Mouse (Mus musculus): Measurements from ENCODE around the gene Bcas3. TPM values are rescaled to one million over a fixed set of nuclear protein-coding genes. Genes with fewer than 3 reads are reported as not detected.
A peak's percentile ranks its signal among the peaks of the same experiment; 100 is the strongest.

The Bcas3 gene
- polyA plus RNA-seq, 1 experiment from 2014 or later, result 27.7 TPM

DNA sequence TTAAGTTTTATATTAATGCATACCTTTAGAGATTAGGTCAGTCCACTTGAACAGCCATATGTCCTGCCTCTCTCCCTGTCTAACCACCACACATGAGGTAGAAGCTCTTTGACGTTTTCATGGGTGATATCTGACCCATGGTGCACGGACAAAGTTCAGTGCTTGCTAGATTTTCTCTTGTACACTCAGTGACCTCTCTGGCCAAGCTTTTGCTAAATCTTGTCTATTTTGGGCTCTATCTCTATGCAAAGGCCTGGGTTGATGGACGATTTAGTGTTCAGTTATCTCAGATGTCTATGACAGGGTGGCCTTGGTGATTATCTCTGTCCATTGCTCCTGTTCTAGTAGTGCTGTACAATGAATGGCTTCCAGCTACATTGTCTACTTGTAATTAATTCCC lies 260.6 kb downstream of the Bcas3 start:
- Histone ChIP-seq H3K4me3 (no peak overlapping the region), H3K36me3 (replicated peaks) (no peaks in the 10 kb centered on the region), H3K4me1 (peaks cover 79% of the 10 kb centered on the region), H3K9me3 (no peaks in the 10 kb centered on the region), H3K27ac (replicated peaks) (peak overlapping the region; percentile 55; the same call in 1 of the 2 replicates), H3K27me3 (replicated peaks; ENCODE audit: low read depth, poor library complexity, severe bottlenecking) (peaks cover 4% of the 10 kb centered on the region; the same call in 1 of the 2 replicates)
- DNase-seq (ENCODE audit: low spot score), result no peak
- 71% methylated on average over 3 of the region's 3 CpGs for WGBS

DNA sequence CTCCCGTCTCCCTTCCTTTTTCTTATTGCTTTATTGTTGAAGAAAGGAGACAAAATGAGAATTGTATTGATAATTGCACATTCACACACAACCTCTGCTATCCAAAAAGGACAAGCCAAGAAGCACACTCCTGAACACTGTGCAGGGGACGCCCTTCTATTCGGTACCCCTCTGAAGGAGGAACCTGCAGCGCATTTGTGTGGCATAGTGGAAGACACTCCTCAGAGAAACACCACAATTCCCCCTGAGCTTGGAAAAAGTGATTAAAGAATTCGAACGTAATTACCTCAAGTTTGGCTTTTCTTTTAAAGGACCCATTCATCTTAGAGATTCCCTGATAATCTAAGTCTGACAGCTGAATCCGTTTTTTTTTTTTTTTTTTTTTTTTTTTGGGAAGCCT lies 261.5 kb downstream of the Bcas3 start:
- Histone ChIP-seq H3K27ac (replicated peaks) (peak overlapping the region; percentile 77), H3K36me3 (replicated peaks) (no peaks in the 10 kb centered on the region), H3K27me3 (replicated peaks; ENCODE audit: low read depth, poor library complexity, severe bottlenecking) (peaks cover 4% of the 10 kb centered on the region; the same call in 1 of the 2 replicates), H3K4me1 (peaks cover 87% of the 10 kb centered on the region), H3K9me3 (no peaks in the 10 kb centered on the region), H3K4me3 (no peak overlapping the region)
- DNase-seq (ENCODE audit: low spot score), result no peak
- WGBS, result 68% methylated on average over 7 of the region's 7 CpGs

DNA sequence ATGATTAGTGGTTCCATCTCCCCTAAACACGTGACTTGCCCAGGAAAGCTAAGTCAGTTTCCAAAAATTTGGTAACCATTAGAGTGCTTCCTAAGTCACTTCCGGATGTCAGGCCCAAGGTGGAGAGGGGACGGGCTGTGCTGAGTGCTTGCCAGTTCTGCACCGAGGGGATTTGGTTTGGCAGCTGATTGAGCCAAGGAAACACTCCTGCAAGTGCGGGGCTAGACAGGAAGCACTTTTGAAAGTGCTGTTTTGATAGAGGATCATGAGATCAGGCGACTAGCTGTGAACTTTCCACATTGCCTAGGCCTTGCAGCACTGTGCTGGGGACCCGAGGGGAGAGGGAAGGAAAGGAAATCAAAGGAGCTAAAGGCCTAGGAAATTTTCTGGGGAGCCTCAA lies 262.5 kb downstream of the Bcas3 start:
- 34% methylated on average over 7 of the region's 7 CpGs for WGBS
- Histone ChIP-seq H3K27ac (replicated peaks) (peak overlapping the region; percentile 77), H3K27me3 (replicated peaks; ENCODE audit: low read depth, poor library complexity, severe bottlenecking) (peaks cover 6% of the 10 kb centered on the region; the same call in 1 of the 2 replicates), H3K4me3 (no peak overlapping the region), H3K36me3 (replicated peaks) (no peaks in the 10 kb centered on the region), H3K9me3 (no peaks in the 10 kb centered on the region), H3K4me1 (peaks cover 79% of the 10 kb centered on the region)
- peak; percentile 77 for DNase-seq (ENCODE audit: low spot score)

DNA sequence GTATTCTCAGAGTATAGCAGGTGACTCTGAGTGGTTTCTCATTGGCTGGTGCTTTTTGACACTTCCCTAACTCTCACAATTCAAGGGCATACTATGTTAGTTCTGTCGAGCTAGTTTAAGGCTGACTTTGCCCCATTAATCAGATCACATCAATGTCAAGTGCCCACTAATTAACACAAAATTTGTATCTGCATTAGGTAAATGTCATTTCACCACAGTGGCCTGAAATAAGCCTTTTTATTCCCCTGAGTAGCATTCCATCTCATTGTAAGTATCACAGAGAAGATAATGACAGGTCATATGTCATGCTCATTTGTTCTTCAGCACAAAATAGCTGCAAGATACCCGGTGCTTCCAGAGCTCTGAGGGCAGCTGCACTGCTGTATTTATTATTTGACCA lies 268.5 kb downstream of the Bcas3 start:
- Histone ChIP-seq H3K4me1 (peaks cover 48% of the 10 kb centered on the region), H3K9me3 (no peaks in the 10 kb centered on the region), H3K27ac (replicated peaks) (no peak overlapping the region), H3K4me3 (no peak overlapping the region), H3K36me3 (replicated peaks) (no peaks in the 10 kb centered on the region), H3K27me3 (replicated peaks; ENCODE audit: low read depth, poor library complexity, severe bottlenecking) (peaks cover 47% of the 10 kb centered on the region)
- WGBS, result 36% methylated on average over 2 of the region's 2 CpGs
- no peak for DNase-seq (ENCODE audit: low spot score)

DNA sequence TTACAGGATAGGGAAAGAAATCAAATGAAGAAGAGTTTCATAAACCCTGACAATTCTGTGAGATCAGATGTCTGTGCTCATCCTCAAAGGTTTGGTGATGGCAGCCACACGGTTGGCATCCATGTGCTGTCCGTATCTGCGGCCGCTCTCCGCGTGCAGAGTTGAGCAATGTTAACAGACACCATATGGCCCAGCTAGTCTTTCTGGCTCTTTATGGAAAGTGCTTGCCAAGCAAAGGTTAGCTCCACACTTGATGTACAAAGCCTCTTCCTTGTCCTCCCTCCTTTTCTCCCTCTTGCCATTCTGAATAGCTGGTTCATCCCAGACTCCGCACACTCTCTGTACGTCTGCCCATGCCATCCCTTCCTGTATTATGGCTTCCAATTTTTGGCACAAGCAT lies 269.0 kb downstream of the Bcas3 start:
- Histone ChIP-seq H3K4me3 (no peak overlapping the region), H3K4me1 (peaks cover 49% of the 10 kb centered on the region), H3K27ac (replicated peaks) (peak overlapping the region; percentile 51), H3K36me3 (replicated peaks) (no peaks in the 10 kb centered on the region), H3K9me3 (no peaks in the 10 kb centered on the region), H3K27me3 (replicated peaks; ENCODE audit: low read depth, poor library complexity, severe bottlenecking) (peaks cover 47% of the 10 kb centered on the region)
- no peak for DNase-seq (ENCODE audit: low spot score)
- 70% methylated on average over 8 of the region's 8 CpGs for WGBS

DNA sequence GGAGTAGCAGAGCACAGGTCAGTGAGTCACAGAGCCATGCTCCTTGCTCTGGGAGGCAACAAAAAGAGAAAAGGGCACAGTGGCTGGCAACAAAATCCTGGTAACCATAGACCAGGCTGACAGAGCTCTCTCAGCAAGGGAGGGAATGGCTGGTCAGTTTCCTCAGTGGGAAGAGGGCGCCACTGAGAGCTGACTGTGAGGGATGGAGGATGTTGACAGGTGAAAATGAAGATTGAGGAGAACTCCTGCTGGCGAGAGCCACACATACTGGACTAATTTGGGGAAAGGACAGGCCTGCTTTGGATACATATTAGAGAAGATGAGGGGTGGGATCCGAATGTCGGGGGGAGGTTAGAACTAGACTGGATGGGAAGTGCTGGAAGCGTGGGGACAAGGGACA lies 272.2 kb downstream of the Bcas3 start:
- H3K9me3 ChIP-seq, result no peaks in the 10 kb centered on the region
- no peak overlapping the region for H3K4me3 ChIP-seq
- peaks cover 43% of the 10 kb centered on the region for H3K27me3 ChIP-seq (replicated peaks; ENCODE audit: low read depth, poor library complexity, severe bottlenecking)
- H3K4me1 ChIP-seq, result peaks cover 60% of the 10 kb centered on the region
- 65% methylated on average over 5 of the region's 5 CpGs for WGBS
- no peak for DNase-seq (ENCODE audit: low spot score)
- H3K36me3 ChIP-seq (replicated peaks), result no peaks in the 10 kb centered on the region
- peak overlapping the region; percentile 63 for H3K27ac ChIP-seq (replicated peaks)

DNA sequence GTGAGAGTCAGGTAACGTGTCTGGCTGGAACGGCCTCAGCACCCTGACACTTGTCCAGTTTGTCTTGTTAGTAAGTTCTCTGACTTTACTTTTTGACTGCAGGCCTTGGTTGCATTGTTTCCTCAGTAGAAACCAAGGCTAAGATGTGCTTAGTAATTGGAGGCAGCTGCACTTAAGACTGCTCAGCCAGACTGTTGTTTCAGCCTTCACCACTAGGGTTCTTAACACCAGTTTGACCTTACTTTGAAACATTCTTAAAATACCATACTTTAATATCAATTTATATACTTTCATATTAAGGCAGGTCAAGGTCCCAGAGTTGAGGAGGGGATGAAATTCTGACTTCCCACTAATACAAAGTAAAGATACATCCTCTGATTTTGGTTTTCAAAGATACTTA lies 273.9 kb downstream of the Bcas3 start:
- peaks cover 68% of the 10 kb centered on the region for H3K4me1 ChIP-seq
- H3K27ac ChIP-seq (replicated peaks), result peak overlapping the region; percentile 58
- 49% methylated on average over 2 of the region's 2 CpGs for WGBS
- no peaks in the 10 kb centered on the region for H3K9me3 ChIP-seq
- no peaks in the 10 kb centered on the region for H3K36me3 ChIP-seq (replicated peaks)
- no peak overlapping the region for H3K4me3 ChIP-seq
- H3K27me3 ChIP-seq (replicated peaks; ENCODE audit: low read depth, poor library complexity, severe bottlenecking), result peaks cover 33% of the 10 kb centered on the region
- DNase-seq (ENCODE audit: low spot score), result no peak

DNA sequence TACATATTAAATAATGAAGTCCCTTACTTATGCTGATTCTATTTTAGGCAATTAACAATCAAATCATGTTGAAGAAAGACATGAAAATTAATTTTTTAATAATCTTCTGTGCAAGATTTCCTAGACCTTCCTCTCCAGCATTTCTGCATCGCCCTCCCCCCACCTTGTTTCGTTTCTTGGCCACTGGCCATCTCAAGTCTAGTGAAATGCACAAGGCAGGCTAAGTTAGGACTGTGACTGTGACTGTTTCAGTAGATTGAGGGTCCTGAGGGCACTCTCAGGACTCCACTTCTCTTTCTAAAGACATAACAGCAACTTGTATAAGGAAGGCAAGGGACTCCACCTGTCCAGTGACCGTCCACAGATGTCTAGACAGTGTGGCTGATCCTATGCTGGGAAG lies 274.4 kb downstream of the Bcas3 start:
- H3K36me3 ChIP-seq (replicated peaks), result no peaks in the 10 kb centered on the region
- H3K27ac ChIP-seq (replicated peaks), result peak overlapping the region; percentile 74
- peaks cover 68% of the 10 kb centered on the region for H3K4me1 ChIP-seq
- 70% methylated on average over 3 of the region's 3 CpGs for WGBS
- no peaks in the 10 kb centered on the region for H3K9me3 ChIP-seq
- no peak overlapping the region for H3K4me3 ChIP-seq
- H3K27me3 ChIP-seq (replicated peaks; ENCODE audit: low read depth, poor library complexity, severe bottlenecking), result peaks cover 28% of the 10 kb centered on the region
- DNase-seq (ENCODE audit: low spot score), result no peak

DNA sequence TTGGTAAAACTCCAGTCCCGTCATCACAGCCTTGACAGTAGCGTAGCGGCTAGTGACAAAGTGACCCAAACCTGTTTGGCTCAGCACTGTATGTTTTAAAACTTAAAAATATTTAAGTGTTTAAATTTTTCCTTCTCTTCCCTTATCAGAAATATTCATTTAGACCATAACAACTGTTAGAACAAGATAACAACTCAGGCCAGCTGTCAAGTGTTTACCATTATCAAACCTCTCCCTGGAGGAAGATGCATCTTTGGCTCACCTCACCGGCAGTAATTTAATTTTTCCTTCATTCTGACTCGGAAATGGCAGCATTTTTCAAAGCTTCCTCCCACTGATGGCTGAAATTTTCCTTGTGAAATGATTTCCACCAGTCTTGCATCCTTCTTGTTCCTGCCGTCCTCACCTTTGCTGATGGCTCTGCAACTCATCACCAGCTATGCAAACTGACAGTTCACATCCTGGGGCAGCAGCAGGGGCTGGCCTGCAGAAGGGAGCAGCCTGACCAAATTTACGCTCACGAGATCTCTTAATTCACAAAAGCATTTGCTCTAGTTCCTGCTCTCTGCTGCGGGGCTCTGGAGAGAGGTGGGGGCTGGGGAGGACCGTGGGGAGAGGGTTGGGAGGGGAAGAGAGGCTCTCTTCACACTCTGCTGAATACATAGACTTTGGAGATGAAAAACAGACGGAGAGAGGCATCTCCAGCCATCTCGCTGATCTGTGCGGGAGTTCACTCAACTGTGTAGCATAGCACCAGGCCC lies 275.5 kb downstream of the Bcas3 start:
- H3K36me3 ChIP-seq (replicated peaks), result no peaks in the 10 kb centered on the region
- no peaks in the 10 kb centered on the region for H3K9me3 ChIP-seq
- peak overlapping the region; percentile 21; the same call in 1 of the 2 replicates for H3K4me3 ChIP-seq
- WGBS, result 32% methylated on average over 13 of the region's 13 CpGs
- H3K4me1 ChIP-seq, result peaks cover 78% of the 10 kb centered on the region
- DNase-seq (ENCODE audit: low spot score), result peak; percentile 76
- peaks cover 17% of the 10 kb centered on the region for H3K27me3 ChIP-seq (replicated peaks; ENCODE audit: low read depth, poor library complexity, severe bottlenecking)
- H3K27ac ChIP-seq (replicated peaks), result peak overlapping the region; percentile 81

DNA sequence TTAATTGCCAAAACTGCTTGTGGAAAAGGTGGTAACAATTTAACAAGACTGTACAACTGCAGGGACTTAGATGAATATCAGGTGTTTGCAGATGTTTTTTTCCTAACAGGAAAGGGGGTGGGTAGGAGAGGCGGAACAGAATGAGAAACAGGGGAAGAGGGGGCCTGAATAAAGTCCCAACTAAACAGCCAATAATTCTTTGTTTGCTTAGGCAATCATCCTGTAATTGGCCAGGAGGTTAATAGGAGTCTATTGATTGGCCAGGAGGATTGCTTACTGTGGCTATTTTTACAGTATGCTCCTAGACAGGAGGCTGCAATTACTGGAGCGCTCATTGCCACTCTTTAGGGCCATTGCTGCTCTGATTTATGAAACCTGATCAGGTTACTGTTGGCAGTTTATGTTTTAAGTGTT lies 279.6 kb downstream of the Bcas3 start:
- DNase-seq (ENCODE audit: low spot score), result peak; percentile 44
- Histone ChIP-seq H3K27ac (replicated peaks) (peak overlapping the region; percentile 52), H3K27me3 (replicated peaks; ENCODE audit: low read depth, poor library complexity, severe bottlenecking) (0 out of 2 replicates have a peak, but pooled peaks cover 4% of the 10 kb centered on the region), H3K4me3 (peak overlapping the region; percentile 12; the same call in 1 of the 2 replicates), H3K9me3 (no peaks in the 10 kb centered on the region), H3K4me1 (peaks cover 63% of the 10 kb centered on the region), H3K36me3 (replicated peaks) (no peaks in the 10 kb centered on the region)
- 37% methylated on average over 2 of the region's 2 CpGs for WGBS

DNA sequence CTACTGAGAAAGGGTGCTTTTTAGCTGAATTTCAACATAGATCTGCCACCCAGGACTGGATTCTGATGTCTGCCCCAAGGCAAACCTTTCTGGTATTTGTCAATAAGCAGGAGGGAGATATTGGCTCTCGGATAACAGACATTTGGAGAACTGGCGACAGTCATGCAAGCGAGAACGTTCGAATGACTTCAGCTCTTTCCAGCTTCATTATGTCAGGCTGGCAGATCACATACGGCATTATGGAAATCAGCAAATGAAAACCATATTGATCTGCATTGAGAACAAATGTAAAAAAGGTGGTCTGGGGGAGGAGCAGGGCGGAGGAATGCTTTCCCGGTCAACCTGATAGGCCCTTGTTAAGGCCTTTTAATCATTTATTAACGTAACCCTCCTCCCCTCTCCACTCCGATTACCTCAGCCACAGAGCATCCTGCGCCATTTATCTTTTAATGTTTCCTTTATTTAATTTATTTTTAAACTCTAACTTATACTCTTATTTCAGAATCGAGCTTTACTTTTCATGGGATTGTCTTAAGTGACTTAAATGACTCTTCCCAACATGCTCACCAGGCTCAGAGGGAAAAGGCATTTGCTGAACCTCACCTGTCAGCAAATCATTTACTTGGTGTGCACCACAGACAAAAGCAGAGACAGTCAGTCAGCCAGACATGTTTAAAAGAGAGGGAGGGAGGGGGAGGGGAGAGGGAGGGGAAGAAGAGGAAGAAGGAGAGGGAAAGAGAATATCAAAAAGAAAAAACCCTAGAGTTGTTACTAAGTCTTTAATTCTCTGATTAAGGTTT lies 285.9 kb downstream of the Bcas3 start:
- Histone ChIP-seq H3K9me3 (no peaks in the 10 kb centered on the region), H3K36me3 (replicated peaks) (no peaks in the 10 kb centered on the region), H3K4me3 (no peak overlapping the region), H3K27me3 (replicated peaks; ENCODE audit: low read depth, poor library complexity, severe bottlenecking) (no peaks in the 10 kb centered on the region; the same call in 1 of the 2 replicates), H3K27ac (replicated peaks) (peak overlapping the region; percentile 63), H3K4me1 (peaks cover 66% of the 10 kb centered on the region)
- 41% methylated on average over 12 of the region's 12 CpGs for WGBS
- peak; percentile 62 for DNase-seq (ENCODE audit: low spot score)

DNA sequence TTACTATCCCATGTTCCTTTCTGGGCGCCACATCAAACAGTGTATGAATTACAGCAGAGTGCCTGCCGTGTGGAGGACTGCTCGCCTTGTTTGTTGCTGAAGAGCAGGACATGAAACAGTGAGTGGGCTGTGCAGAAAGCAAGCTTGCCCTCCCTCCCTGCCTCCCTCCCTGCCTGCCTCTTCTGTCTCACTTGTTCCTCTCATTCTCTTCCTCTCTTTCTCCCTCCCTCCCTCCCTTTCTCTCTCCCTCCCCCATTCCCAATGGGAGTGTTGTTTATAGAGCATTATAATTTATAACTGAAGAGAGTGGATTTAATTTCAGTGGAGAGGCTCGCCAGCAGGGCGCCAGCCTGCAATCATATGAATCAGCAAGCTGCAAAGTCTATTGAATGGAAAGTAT lies 287.7 kb downstream of the Bcas3 start:
- peak overlapping the region; percentile 81 for H3K27ac ChIP-seq (replicated peaks)
- no peaks in the 10 kb centered on the region for H3K36me3 ChIP-seq (replicated peaks)
- WGBS, result 37% methylated on average over 5 of the region's 5 CpGs
- peak overlapping the region; percentile 34 for H3K4me3 ChIP-seq
- H3K9me3 ChIP-seq, result no peaks in the 10 kb centered on the region
- DNase-seq (ENCODE audit: low spot score), result peak; percentile 39
- no peaks in the 10 kb centered on the region; the same call in 1 of the 2 replicates for H3K27me3 ChIP-seq (replicated peaks; ENCODE audit: low read depth, poor library complexity, severe bottlenecking)
- H3K4me1 ChIP-seq, result peaks cover 83% of the 10 kb centered on the region
